Mouse (Mus musculus) midbrain, embryonic 12.5 days (tissue): ENCODE measurements at regions not wholly inside any gene's neighbourhood (a gene's known extent, or its start where the extent isn't known, plus 50 kb on each side); places are given as distances from the start of the nearest gene placed in this dataset.

Source experiments
- ATAC-seq: fragments of 200-750 bp; cut with Nextera tagmentation; 2 replicates; pipeline ENCODE4 v1.8.0; 2017; ENCODE audit warnings: low read depth, moderate TSS enrichment, moderate library complexity; ENCODE audit not compliant: low FRiP score
- H3K27ac ChIP-seq: fragments of 300-500 bp; sonication (generic); replicated peaks from 2 replicates; pipeline ENCODE4 v1.5.1; 2016; ENCODE audit warnings: mild to moderate bottlenecking
- H3K27me3 ChIP-seq: fragments of 300-500 bp; sonication (generic); 2 replicates; pipeline ENCODE4 v1.6.1; 2016; ENCODE audit warnings: mild to moderate bottlenecking
- H3K36me3 ChIP-seq: fragments of 300-500 bp; sonication (generic); 2 replicates; pipeline ENCODE4 v1.6.1; 2016
- H3K4me1 ChIP-seq: fragments of 300-500 bp; sonication (generic); 2 replicates; pipeline ENCODE4 v1.6.1; 2016
- H3K4me2 ChIP-seq: fragments of 300-500 bp; sonication (generic); replicated peaks from 2 replicates; pipeline ENCODE4 v1.6.1; 2016; ENCODE audit warnings: mild to moderate bottlenecking, moderate library complexity
- H3K4me3 ChIP-seq: fragments of 300-500 bp; sonication (generic); 2 replicates; pipeline ENCODE4 v1.5.1; 2016; ENCODE audit warnings: mild to moderate bottlenecking
- H3K9ac ChIP-seq: fragments of 300-500 bp; sonication (generic); replicated peaks from 2 replicates; pipeline ENCODE4 v1.6.1; 2016; ENCODE audit warnings: mild to moderate bottlenecking, moderate library complexity
- H3K9me3 ChIP-seq: fragments of 300-500 bp; sonication (generic); 2 replicates; pipeline ENCODE4 v1.6.1; 2016; ENCODE audit warnings: mild to moderate bottlenecking
- WGBS: fragments of 180-500 bp; shearing (Covaris S2); methylation state at CpG from one replicate; pipeline ENCODE4 v1.1.7; 2016; 5-methylcytosine and 5-hydroxymethylcytosine counted together

DNA sequence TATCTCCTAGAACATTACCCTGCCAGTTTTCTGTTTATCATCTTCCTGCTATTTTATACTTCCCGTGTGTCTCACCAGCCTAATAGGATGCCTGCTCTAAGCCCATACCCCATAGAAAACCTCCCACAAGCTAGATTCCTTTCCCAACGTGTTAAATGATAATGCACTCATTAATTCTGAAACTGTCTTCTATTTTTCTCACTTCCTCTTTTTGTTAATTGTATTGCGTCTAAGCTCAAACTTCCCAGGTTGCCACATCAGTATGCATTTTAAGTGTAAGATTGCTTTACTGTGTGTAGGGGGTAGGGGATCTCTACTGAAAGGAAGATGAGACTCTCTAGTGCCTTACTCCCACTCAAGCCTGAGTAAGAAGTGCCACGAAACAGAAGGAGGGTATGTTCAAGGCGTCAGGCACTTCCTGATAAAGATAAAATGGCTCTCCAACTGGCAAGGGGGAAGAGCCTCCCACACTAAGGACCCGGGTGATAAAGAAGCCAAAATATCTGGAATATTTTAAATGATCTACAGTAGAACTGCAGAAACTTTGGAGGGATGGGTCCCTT lies 518.0 kb downstream of the Efnb2 start:
- Histone ChIP-seq H3K27me3 (no peaks in the 10 kb centered on the region), H3K4me2 (no peak overlapping the region), H3K36me3 (no peaks in the 10 kb centered on the region), H3K4me3 (no peak overlapping the region), H3K9ac (no peak overlapping the region), H3K9me3 (no peaks in the 10 kb centered on the region), H3K4me1 (no peaks in the 10 kb centered on the region), H3K27ac (no peak overlapping the region)
- ATAC-seq: no peak
- 77% methylated on average over 6 of the region's 6 CpGs for WGBS

DNA sequence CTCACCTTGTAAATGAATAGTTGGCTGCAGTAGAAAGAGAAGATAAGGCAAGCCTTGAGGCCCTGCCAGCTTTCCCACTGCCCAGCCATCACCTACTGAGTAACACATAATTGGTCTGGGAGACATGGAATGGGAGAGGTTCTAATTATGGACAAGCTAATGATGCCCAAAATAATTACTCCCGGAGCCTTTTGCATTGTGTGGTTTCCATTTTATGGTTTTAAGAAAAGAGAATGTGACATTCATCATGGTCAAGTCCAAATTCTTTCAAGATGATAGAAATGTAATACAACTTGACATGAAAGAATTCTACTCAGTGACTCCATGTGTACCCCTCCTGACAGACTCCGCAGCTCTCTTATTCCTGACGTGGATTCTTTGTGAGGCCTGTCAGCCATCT lies 518.6 kb downstream of the Efnb2 start:
- 85% methylated on average over 3 of the region's 3 CpGs for WGBS

DNA sequence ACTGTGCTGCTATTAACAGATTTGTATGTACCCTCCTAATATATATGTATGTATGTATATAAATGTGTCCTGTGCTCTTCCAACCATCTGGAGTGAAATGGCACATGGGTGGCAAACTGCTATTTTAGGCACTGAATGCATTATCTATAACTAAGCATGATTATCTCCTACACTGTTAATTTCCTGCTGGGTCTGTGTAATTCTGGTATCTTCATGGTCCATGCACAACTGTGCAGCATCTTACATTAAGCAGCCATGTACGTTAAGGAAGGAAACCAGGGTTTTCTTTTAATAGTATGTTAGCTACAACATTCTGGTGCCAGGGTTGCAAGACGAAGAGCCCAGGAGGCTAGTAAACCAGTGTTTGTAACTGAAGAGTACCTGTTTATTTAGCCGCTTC lies 521.3 kb downstream of the Efnb2 start:
- 87% methylated on average over 3 of the region's 3 CpGs for WGBS
- no peak for ATAC-seq

More for the DNA sequence above, 518.6 kb downstream of the Efnb2 start:
- H3K4me3 ChIP-seq: no peak overlapping the region
- no peak for ATAC-seq
- no peak overlapping the region for H3K9ac ChIP-seq
- H3K9me3 ChIP-seq: no peaks in the 10 kb centered on the region
- H3K27me3 ChIP-seq: no peaks in the 10 kb centered on the region
- no peaks in the 10 kb centered on the region for H3K36me3 ChIP-seq
- no peak overlapping the region for H3K27ac ChIP-seq
- H3K4me2 ChIP-seq: no peak overlapping the region
- no peaks in the 10 kb centered on the region for H3K4me1 ChIP-seq

DNA sequence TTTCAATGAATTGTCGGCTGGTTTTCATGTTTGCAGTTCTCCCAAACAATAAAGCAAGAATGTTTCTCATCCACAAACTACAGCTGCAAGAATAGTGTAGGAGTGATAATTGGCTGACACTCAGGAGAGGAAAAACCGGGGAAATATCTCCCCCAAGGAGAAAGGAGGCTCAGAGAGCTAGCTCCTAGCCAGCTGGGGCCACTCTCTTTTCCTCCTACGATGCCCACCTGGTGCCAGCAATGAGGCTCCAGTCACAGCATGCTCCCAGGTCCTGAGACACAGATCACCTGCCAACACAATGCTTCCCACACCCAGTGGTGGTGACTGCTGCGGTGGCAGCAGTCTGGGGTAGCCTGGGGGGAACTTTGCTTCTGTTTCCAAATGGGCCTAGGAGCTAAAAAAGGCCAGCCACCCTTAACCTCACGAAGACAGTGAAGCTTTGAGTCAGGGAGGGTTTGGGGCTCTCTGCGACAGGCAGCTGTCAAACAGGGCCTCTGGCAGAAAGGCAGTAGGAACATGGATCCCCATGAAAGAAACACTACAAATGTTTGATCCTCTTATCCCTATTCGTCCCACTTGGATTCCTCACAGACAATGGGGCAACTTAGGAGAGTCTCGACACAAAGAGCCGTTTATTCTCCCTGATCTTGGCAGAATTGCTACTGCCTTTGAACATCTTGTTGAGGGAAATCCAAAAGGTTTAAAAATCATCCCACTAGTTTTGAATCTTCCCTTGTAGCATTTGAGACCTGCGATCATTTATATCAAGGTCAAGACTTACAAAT lies 527.8 kb downstream of the Efnb2 start:
- H3K27me3 ChIP-seq: peaks cover 41% of the 10 kb centered on the region
- WGBS: 8% methylated on average over 10 of the region's 10 CpGs

More for the DNA sequence above, 521.3 kb downstream of the Efnb2 start:
- Histone ChIP-seq H3K9me3 (no peaks in the 10 kb centered on the region), H3K4me1 (no peaks in the 10 kb centered on the region), H3K27ac (no peak overlapping the region), H3K27me3 (0 out of 2 replicates have a peak, but pooled peaks cover 5% of the 10 kb centered on the region), H3K4me3 (no peak overlapping the region), H3K9ac (no peak overlapping the region), H3K36me3 (no peaks in the 10 kb centered on the region), H3K4me2 (no peak overlapping the region)

DNA sequence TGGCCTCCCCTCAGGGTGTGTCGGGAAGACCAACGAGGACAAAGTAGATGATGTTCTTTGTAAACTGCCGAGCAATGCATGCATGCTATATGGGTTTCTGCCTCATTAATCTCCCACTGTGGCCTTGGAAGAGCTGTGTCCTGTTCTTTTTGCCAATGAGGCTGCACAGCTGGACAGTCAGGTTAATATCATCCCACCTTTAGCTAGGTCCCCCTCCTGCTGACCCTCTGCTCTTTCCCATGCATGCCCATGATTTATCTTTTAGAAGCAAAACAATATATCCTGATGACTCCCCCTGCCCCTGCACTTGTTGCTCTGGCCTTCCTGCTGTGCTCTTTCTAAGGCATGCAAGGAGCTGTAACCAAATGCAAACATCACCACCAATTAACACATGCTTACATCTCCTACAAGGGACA lies 529.1 kb downstream of the Efnb2 start:
- WGBS: 4% methylated on average over 3 of the region's 3 CpGs
- H3K4me3 ChIP-seq: no peak overlapping the region
- no peak overlapping the region for H3K9ac ChIP-seq
- H3K27ac ChIP-seq: no peak overlapping the region
- peaks cover 23% of the 10 kb centered on the region for H3K4me1 ChIP-seq
- H3K9me3 ChIP-seq: no peaks in the 10 kb centered on the region
- H3K27me3 ChIP-seq: peaks cover 41% of the 10 kb centered on the region
- H3K36me3 ChIP-seq: no peaks in the 10 kb centered on the region
- ATAC-seq: no peak
- no peak overlapping the region for H3K4me2 ChIP-seq

More for the DNA sequence above, 527.8 kb downstream of the Efnb2 start:
- Histone ChIP-seq H3K36me3 (no peaks in the 10 kb centered on the region), H3K4me2 (no peak overlapping the region), H3K4me3 (no peak overlapping the region), H3K9ac (no peak overlapping the region), H3K4me1 (peaks cover 23% of the 10 kb centered on the region), H3K9me3 (no peaks in the 10 kb centered on the region), H3K27ac (no peak overlapping the region)
- no peak for ATAC-seq

DNA sequence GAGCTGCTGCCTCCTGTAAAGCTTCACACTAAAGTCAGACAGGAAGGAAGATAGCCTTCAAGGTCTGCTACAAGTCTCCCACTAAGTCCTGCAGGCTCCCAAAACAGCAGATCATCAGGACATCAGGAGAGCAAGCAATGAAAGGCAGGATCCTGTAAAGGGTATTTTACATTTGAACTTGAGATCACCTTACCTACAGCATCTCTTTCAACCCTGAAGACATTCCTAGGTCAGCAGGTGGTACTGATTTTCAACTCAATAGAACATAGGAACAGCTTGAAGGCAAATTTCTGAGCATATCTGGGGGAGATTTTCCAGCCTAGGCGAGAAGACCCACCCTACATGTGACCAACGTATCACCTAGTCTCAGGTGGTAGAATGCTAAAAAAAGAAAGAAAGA lies 530.2 kb downstream of the Efnb2 start:
- WGBS: 31% methylated on average over 2 of the region's 2 CpGs
- Histone ChIP-seq H3K4me2 (no peak overlapping the region), H3K27me3 (peaks cover 40% of the 10 kb centered on the region), H3K27ac (no peak overlapping the region), H3K36me3 (no peaks in the 10 kb centered on the region), H3K9ac (no peak overlapping the region), H3K4me3 (no peak overlapping the region), H3K9me3 (no peaks in the 10 kb centered on the region), H3K4me1 (peaks cover 23% of the 10 kb centered on the region)
- ATAC-seq: no peak

DNA sequence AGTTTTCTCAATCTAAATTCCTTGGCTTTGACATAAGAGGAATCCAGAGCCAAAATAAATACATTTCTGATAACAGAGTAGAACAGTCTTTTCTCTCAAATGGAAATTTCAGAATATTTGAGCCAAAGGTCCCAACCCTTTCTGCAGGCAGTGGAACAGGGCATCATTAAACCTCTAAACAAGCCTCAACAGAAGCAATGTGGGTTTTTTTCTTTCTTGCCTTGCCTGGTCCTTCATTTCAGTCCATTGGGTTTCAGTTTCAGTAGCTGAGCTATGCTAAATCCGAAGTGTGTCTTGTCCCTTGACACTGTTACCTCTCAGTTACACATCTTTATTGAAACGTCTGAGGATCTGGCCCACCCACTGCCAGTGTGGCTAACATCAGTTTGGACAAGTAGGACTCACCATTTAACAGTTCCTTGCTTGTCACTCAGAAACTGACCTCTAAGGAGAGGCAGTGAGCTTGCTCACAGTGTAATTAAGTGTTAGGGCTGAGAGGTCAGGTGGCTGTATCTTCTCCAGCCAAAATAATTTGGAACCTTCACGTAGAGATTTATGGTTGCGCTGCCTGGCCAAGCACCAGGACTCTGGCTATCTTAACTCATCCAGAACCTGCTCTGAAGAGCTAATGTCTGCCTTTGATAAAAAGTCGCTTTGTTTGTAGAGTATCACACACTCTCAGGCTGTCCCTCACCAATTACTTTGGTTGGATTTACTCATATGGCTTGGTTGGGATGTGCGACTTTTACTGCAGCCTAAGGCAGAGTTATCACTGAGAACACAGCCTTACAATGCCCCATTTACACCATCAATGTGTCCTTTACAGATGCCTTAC lies 545.2 kb downstream of the Efnb2 start:
- Histone ChIP-seq H3K27me3 (no peaks in the 10 kb centered on the region), H3K4me3 (no peak overlapping the region), H3K9ac (no peak overlapping the region), H3K9me3 (no peaks in the 10 kb centered on the region), H3K4me1 (no peaks in the 10 kb centered on the region), H3K36me3 (no peaks in the 10 kb centered on the region), H3K4me2 (no peak overlapping the region), H3K27ac (no peak overlapping the region)
- 75% methylated on average over 6 of the region's 6 CpGs for WGBS
- ATAC-seq: no peak

- H3K36me3 ChIP-seq: no peaks in the 10 kb centered on the region
- no peaks in the 10 kb centered on the region for H3K27me3 ChIP-seq
- no peak overlapping the region for H3K9ac ChIP-seq
- no peak overlapping the region for H3K27ac ChIP-seq
- no peak overlapping the region for H3K4me2 ChIP-seq
- WGBS: 94% methylated on average over 3 of the region's 3 CpGs
- no peak for ATAC-seq
- no peaks in the 10 kb centered on the region for H3K4me1 ChIP-seq
- no peak overlapping the region for H3K4me3 ChIP-seq
- H3K9me3 ChIP-seq: no peaks in the 10 kb centered on the region
These were observed 546.4 kb downstream of the Efnb2 start for GRCm38 (mm10) chr8:8114604-8115003.

DNA sequence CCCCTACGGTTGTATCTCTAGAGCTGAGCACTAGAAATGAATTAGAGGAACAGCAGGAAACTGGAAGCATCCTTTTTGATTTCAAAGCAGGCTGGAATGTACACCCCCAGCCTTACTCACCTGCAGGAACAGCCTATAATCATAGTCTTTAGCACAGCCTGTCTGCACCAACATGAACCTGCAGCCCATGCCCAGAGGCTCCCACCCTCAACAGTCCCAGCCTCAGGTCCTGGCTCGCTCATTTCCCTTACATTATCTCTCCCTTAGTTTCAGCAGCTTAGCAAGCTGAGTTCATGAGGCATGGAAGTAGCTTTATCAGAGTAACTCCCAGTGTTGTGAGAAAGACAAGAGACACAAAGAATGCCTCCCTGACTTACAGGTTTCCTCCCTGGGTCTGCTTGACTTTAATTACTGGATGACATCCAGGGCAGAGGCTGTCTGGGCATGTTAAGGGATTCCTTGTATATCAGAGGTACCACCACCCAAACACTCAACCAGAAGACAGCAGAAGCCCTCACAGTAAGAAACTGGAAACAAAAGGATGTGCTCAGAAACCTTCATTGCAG lies 551.2 kb downstream of the Efnb2 start:
- ATAC-seq: no peak
- Histone ChIP-seq H3K9me3 (no peaks in the 10 kb centered on the region), H3K4me1 (no peaks in the 10 kb centered on the region), H3K9ac (no peak overlapping the region), H3K4me3 (no peak overlapping the region), H3K36me3 (no peaks in the 10 kb centered on the region), H3K4me2 (no peak overlapping the region), H3K27ac (no peak overlapping the region), H3K27me3 (no peaks in the 10 kb centered on the region)
- WGBS: 61% methylated on average over 2 of the region's 2 CpGs

DNA sequence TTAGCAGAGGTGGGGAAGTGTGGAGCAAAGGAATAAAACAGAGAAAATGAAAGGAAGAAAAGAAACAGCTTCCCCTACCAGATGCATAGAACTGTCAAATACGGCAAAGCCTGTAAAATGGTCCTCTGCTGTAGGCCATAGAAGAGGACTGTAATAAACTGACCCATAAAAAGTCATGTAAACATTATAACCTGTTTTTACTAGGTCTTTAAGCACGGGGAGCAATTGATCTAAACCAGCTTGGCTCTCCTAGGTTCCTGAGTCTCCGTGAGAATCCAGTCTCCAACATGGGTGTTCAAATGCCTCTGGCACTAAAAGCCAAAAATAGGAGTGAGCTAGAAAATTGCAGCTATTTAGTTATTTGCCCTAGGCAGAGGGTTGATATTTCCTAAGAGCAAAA lies 557.5 kb downstream of the Efnb2 start:
- Histone ChIP-seq H3K9ac (no peak overlapping the region), H3K9me3 (no peaks in the 10 kb centered on the region), H3K4me1 (no peaks in the 10 kb centered on the region), H3K27ac (no peak overlapping the region), H3K27me3 (no peaks in the 10 kb centered on the region; the same call in 1 of the 2 replicates), H3K4me3 (no peak overlapping the region), H3K4me2 (no peak overlapping the region), H3K36me3 (no peaks in the 10 kb centered on the region)
- no peak for ATAC-seq
- 75% methylated on average over 3 of the region's 3 CpGs for WGBS

DNA sequence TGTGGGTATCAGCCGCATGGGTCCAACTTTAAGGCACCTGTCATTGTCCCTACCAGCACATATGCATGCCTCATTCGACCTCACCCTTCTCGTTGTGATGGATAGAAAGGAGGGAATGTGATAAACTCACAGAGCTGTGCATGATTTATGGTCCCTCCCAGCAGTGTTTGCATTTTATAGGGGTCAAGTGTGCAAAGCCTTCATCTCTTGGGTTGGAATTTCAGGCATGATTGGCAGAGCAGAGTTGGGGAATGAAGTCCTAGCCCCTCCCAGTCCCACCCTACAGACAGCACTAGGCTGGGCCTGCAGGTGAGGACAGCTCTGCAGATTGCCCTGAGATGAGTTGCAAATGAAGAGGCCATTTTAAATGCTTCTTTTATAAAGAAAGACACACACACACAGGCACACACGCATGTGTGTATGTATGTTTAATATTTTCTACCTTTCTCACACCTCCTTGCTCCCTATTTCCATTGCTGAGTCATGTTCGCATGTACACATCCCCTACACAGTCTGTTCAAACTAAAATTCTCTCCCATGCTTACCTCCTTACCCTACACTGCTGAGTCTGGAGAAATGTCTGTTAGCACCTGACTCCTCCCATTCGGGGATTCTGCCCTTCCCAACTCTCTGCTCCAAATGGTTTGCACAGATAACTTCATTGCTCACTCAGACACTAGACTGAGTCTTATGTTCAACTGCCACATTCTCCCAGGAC lies 558.9 kb downstream of the Efnb2 start:
- no peak overlapping the region for H3K4me3 ChIP-seq
- H3K27ac ChIP-seq: no peak overlapping the region
- H3K4me2 ChIP-seq: no peak overlapping the region
- no peaks in the 10 kb centered on the region for H3K9me3 ChIP-seq
- ATAC-seq: 0 out of 2 replicates have a peak, but pooled peaks have one; percentile 30
- H3K27me3 ChIP-seq: no peaks in the 10 kb centered on the region; the same call in 1 of the 2 replicates
- no peak overlapping the region for H3K9ac ChIP-seq
- no peaks in the 10 kb centered on the region for H3K4me1 ChIP-seq
- H3K36me3 ChIP-seq: no peaks in the 10 kb centered on the region
- 86% methylated on average over 6 of the region's 6 CpGs for WGBS
